Mouse (Mus musculus) splenic B cell, adult 2 months (primary cell): ENCODE results near the gene Tspo.

Experiments used
- DNase-seq: peaks from one replicate; pipeline ENCODE4 v3.0.0-alpha.2; 2011; ENCODE audit warnings: low read depth, low spot score
- H3K27me3 ChIP-seq: 2 replicates; pipeline ENCODE4 v1.6.1; 2012; ENCODE audit warnings: mild to moderate bottlenecking, low read length, moderate library complexity, mixed read lengths; ENCODE audit not compliant: control insufficient read depth, poor library complexity, insufficient read depth, severe bottlenecking
- H3K36me3 ChIP-seq: 2 replicates; pipeline ENCODE4 v1.6.1; 2012; ENCODE audit warnings: mild to moderate bottlenecking, low read length, moderate library complexity, mixed read lengths; ENCODE audit not compliant: control insufficient read depth, poor library complexity, insufficient read depth, severe bottlenecking

Gene Tspo

GRCm38 (mm10) chr15:83563857-83564651 lies 662 bp downstream of the Tspo start:
- peak; percentile 51 for DNase-seq
- no peaks in the 10 kb centered on the region for H3K36me3 ChIP-seq
- H3K27me3 ChIP-seq, result no peaks in the 10 kb centered on the region

GRCm38 (mm10) chr15:83565434-83565833 lies 2.0 kb downstream of the Tspo start:
- DNase-seq, result no peak
- Histone ChIP-seq H3K27me3 (no peaks in the 10 kb centered on the region), H3K36me3 (no peaks in the 10 kb centered on the region)

- DNase-seq, result no peak
- no peaks in the 10 kb centered on the region for H3K27me3 ChIP-seq
- no peaks in the 10 kb centered on the region for H3K36me3 ChIP-seq
Measured at GRCm38 (mm10) chr15:83566006-83566405, 2.6 kb downstream of the Tspo start.

GRCm38 (mm10) chr15:83567728-83568127 lies 4.3 kb downstream of the Tspo start:
- Histone ChIP-seq H3K36me3 (peaks cover 3% of the 10 kb centered on the region; the same call in 1 of the 2 replicates), H3K27me3 (no peaks in the 10 kb centered on the region)
- DNase-seq, result no peak

- H3K27me3 ChIP-seq, result no peaks in the 10 kb centered on the region
- H3K36me3 ChIP-seq, result peaks cover 3% of the 10 kb centered on the region
- DNase-seq, result no peak
Measured at GRCm38 (mm10) chr15:83568544-83568943, 5.2 kb downstream of the Tspo start.

- DNase-seq, result no peak
- no peaks in the 10 kb centered on the region for H3K27me3 ChIP-seq
- peaks cover 5% of the 10 kb centered on the region for H3K36me3 ChIP-seq
Measured at GRCm38 (mm10) chr15:83569682-83570081, 6.3 kb downstream of the Tspo start.

- DNase-seq, result peak; percentile 61
- Histone ChIP-seq H3K27me3 (no peaks in the 10 kb centered on the region), H3K36me3 (peaks cover 6% of the 10 kb centered on the region)
Measured at GRCm38 (mm10) chr15:83570641-83571040, 7.2 kb downstream of the Tspo start.

- peaks cover 6% of the 10 kb centered on the region for H3K36me3 ChIP-seq
- no peaks in the 10 kb centered on the region for H3K27me3 ChIP-seq
- no peak for DNase-seq
Measured at GRCm38 (mm10) chr15:83571636-83572035, 8.2 kb downstream of the Tspo start.

- Histone ChIP-seq H3K36me3 (peaks cover 6% of the 10 kb centered on the region), H3K27me3 (no peaks in the 10 kb centered on the region)
- no peak for DNase-seq
Measured at GRCm38 (mm10) chr15:83572132-83572531, 8.7 kb downstream of the Tspo start.

- Histone ChIP-seq H3K36me3 (peaks cover 6% of the 10 kb centered on the region), H3K27me3 (no peaks in the 10 kb centered on the region)
- DNase-seq, result no peak
Measured at GRCm38 (mm10) chr15:83573606-83574005, 10.2 kb downstream of the Tspo start.

GRCm38 (mm10) chr15:83574731-83575351 lies 11.4 kb downstream of the Tspo start:
- Histone ChIP-seq H3K27me3 (no peaks in the 10 kb centered on the region), H3K36me3 (peaks cover 6% of the 10 kb centered on the region)
- no peak for DNase-seq

GRCm38 (mm10) chr15:83575543-83575942 lies 12.2 kb downstream of the Tspo start:
- Histone ChIP-seq H3K27me3 (no peaks in the 10 kb centered on the region), H3K36me3 (peaks cover 6% of the 10 kb centered on the region)
- no peak for DNase-seq

GRCm38 (mm10) chr15:83576651-83577050 lies 13.3 kb downstream of the Tspo start:
- Histone ChIP-seq H3K36me3 (peaks cover 6% of the 10 kb centered on the region), H3K27me3 (no peaks in the 10 kb centered on the region)
- no peak for DNase-seq

- no peaks in the 10 kb centered on the region for H3K36me3 ChIP-seq
- no peaks in the 10 kb centered on the region for H3K27me3 ChIP-seq
- no peak for DNase-seq
Measured at GRCm38 (mm10) chr15:83582931-83583330, 19.5 kb downstream of the Tspo start.

GRCm38 (mm10) chr15:83583419-83584156 lies 20.2 kb downstream of the Tspo start:
- Histone ChIP-seq H3K36me3 (no peaks in the 10 kb centered on the region), H3K27me3 (no peaks in the 10 kb centered on the region)
- DNase-seq, result peak; percentile 44
